Mouse (Mus musculus): ENCODE results near the gene Malsu1. TPM values are rescaled to one million over a fixed set of nuclear protein-coding genes. Genes with fewer than 3 reads are reported as not detected.

Malsu1 gene
- polyA plus RNA-seq, 1 experiment: 16.9 TPM

- DNase-seq (ENCODE audit: extremely low spot score in 1 of 2, low spot score in 1 of 2): no peak
These were observed 58.9 kb downstream of the Malsu1 start for GRCm38 (mm10) chr6:49132352-49133090.

Other genes with a start within 250 kb of the Malsu1 start
- gene Tmem176a, start 232.9 kb upstream of the Malsu1 start, polyA plus RNA-seq (2012; rRNA removed): 23.7 and 28.1 TPM in 2 replicates
- gene Tmem176b, start 232.3 kb upstream of the Malsu1 start, polyA plus RNA-seq (2012; rRNA removed): 80.2 and 89.1 TPM in 2 replicates
- 0.10 and 0.38 TPM in 2 replicates for gene Aoc1, start 200.9 kb upstream of the Malsu1 start, polyA plus RNA-seq (2012; rRNA removed)
- gene 1600015I10Rik, start 143.9 kb upstream of the Malsu1 start, polyA plus RNA-seq (2012; rRNA removed): 0.12 and 0.32 TPM in 2 replicates
- gene Doxl2, start 98.8 kb upstream of the Malsu1 start, polyA plus RNA-seq (2012; rRNA removed): 0.11 TPM in 1 of 2 replicates, not detected in the other
- not detected in 2 replicates for gene Svs1, start 86.9 kb upstream of the Malsu1 start, polyA plus RNA-seq (2012; rRNA removed)
- gene Gpnmb, start 37.2 kb upstream of the Malsu1 start, polyA plus RNA-seq (2012; rRNA removed): 7.0 and 8.5 TPM in 2 replicates
- gene Igf2bp3, start 141.2 kb downstream of the Malsu1 start, polyA plus RNA-seq (2012; rRNA removed): 0.06 and 0.13 TPM in 2 replicates
- 122 and 139 TPM in 2 replicates for gene Tra2a, start 190.2 kb downstream of the Malsu1 start, polyA plus RNA-seq (2012; rRNA removed)
- 11.3 and 12.0 TPM in 2 replicates for gene Ccdc126, start 245.5 kb downstream of the Malsu1 start, polyA plus RNA-seq (2012; rRNA removed)

Data from frontal cortex, adult 2 months (tissue).